Mouse (Mus musculus) left cerebral cortex, postnatal 4 days (tissue): ENCODE measurements at regions not wholly inside any gene's neighbourhood (a gene's known extent, or its start where the extent isn't known, plus 50 kb on each side); places are given as distances from the start of the nearest gene placed in this dataset.

ENCODE experiments used
- DNase-seq: peaks from one replicate; pipeline ENCODE4 v3.0.0-alpha.2; 2022
- intact Hi-C: fragments of 180-260 bp; cut with DNase I; formaldehyde crosslinking; loops from one replicate; pipeline ENCODE4 v1.15.1; 2025

DNA sequence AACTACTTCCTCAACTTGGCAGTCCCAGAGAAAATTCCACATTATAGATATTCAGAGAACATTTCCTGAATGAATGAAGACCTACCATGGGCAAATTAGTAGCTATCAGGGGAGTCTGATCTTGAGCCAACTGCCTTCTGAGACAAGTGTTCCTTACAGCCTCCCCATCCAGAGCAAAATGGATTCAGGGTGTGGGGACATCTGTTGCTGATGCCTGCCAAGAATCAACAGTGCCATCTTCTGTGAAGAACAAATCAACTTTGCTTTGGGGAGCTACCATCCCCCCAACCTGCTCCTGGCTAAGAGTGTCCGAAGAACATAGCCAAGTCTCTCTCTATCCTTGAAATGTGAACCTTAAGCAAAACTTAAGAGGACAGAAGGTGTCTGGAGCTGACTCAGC lies 217.9 kb downstream of the Nedd1 start:
- intact Hi-C loops = no loop called here
- peak; percentile 65 for DNase-seq

DNA sequence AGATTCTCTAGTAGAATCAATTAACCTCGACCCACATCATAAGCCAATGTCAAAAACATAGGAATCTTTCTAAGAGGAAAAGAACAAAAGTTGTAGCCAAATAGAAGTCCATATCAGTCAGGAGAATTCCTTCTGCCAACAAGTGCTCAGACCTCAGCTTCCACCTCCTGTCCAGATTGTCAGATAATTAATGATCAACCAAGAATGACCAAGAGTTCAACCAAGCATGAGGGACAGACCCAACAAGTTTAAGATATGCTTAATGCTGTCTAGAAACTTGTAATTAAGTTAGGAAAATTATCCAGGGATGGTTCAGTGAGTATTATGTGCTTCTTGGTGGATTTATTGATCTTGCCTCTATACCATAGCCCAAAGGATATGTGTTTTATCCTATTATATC lies 238.6 kb downstream of the Nedd1 start:
- intact Hi-C loops = no loop called here
- no peak for DNase-seq

DNA sequence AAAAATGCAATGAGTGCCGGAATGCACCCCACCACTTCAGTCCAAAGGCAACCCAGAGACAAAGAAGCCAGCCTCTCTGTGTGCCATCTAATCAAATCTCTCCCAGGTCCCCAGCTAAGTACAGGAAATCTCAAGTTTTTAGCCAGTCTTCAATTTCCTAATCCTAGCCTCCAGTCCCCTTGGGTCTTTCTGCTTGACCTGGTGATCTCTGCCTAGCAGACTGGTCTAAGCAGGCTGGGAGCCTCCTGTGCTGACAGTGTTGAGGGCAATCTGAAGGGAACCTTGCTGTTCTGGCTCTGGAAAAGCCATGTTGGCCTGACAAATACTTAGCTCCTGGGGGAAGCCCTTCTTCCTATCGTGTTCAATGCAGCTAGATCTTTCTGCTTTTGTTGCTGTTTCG lies 248.9 kb downstream of the Nedd1 start:
- no peak for DNase-seq
- intact Hi-C loops = no loop called here

DNA sequence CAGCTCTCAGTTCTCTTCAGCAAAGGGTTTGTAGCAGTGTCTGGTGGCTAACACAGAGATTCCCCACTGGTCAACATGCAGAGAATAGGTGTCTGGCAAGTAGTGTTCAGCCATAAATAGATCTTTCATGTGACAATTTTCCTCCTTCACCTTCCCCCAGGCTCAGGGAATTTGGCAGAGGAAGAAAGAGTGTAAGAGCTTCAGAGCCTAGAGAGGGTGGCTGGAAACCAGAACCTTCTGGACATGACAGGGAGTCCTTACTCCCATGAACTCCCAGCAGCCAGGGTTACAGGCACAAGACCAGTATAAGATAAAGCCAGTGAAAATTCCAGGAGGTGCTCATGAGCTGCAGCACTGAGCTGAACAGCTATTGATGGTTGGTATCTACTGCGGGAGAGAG lies 251.1 kb downstream of the Nedd1 start:
- DNase-seq = no peak
- intact Hi-C loops = no loop called here

- DNase-seq = no peak
- intact Hi-C loops = no loop called here
Measured at GRCm38 (mm10) chr10:92455195-92455594, 267.0 kb downstream of the Nedd1 start.

GRCm38 (mm10) chr10:92453550-92453949 lies 268.7 kb downstream of the Nedd1 start:
- DNase-seq = no peak
- intact Hi-C loops = no loop called here

DNA sequence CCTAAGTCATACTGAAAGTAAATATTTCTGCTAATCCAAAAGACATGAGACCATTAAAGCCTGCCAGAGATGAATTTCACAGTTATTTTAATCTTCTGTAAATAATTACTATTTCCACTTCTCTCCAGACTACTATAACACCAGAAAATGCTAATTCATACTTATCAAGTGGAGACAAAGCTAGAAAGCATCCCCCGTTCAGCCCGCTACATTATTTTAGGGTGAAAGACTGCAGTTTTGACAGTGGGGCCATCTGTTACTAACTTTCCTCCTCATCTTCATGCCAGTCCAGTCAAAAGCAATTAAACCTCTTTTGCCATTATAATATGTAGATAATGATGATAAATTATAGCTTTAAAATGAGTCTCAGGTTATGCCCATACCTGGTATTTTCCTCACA lies 276.3 kb downstream of the Nedd1 start:
- no peak for DNase-seq
- intact Hi-C loops = no loop called here

DNA sequence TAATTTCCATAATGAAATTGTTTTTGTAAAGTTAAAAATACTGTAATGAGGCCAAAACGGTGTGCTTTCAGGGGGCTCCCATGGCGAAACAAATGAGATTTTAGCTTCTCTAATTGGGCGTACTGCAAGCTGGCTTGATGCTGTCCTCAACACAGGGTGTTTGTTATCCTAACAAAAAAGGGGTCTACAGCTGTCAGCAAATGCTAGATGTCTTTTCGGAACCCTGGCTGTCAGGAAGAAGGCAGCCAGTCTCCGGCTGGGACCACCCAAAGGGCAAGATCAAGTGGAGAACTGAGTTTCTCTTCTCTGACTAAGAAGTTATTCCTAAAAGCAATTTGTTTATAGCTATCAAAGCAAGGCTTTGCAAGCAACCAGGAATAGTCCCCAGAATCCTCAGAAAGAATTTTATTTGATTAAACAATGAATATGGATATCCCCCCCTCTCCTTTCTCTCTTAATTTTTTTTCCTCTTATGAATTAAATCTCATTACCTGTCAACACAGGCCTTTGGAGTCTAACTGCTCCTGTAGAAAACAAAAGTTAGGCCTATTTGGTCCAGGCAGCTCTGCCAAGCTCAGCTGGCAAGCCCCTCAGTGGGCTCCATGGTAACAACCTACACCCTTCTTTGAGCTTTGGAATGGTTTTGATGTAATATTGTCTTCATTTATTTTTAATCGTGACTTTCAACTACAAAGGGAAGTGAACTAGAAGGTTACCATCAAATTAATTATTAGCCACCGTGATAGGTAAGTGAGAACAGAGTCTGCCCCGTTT lies 283.4 kb downstream of the Nedd1 start:
- intact Hi-C loops = no loop called here
- peak; percentile 38 for DNase-seq

GRCm38 (mm10) chr10:92429256-92429655 lies 293.0 kb downstream of the Nedd1 start:
- intact Hi-C loops = no loop called here
- DNase-seq = no peak

DNA sequence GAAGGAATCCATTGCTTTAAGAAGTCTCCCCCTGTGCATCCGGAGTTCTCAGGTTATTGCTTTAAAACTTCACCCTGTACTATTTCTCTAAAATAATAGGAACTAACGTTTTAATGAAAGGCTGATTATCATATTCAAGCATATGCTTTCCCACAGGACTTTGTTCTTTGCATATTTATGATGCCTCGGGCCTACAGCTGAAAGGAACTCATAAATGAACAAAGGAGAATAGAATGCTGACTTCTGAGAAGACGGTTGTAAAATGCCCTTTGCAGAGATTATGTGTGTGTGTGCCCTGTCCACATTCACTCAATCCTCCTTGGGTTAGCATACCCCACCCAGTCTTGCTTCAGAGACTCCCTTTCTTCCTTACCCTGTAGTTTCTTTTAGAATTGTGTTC lies 294.2 kb downstream of the Nedd1 start:
- intact Hi-C loops = no loop called here
- DNase-seq = no peak

DNA sequence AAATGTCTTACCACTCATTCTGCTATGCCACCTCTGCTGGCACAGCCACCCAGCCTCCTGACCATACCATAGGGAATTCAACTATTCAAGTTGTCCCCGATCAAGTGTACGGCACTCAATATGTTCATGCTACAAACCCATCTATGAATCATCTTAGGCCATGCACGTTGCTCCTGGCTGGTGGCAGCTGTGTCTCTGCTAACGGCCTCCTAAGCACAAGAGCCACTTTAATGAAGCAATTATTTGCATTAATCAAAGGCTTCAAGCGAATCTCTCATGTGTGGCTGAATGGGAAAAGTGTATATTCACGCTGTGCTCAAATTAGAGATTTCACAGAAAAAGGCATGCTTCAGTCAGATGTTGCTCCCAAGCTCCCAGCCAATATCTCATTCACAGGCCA lies 295.8 kb downstream of the Nedd1 start:
- intact Hi-C loops = no loop called here
- DNase-seq = no peak

DNA sequence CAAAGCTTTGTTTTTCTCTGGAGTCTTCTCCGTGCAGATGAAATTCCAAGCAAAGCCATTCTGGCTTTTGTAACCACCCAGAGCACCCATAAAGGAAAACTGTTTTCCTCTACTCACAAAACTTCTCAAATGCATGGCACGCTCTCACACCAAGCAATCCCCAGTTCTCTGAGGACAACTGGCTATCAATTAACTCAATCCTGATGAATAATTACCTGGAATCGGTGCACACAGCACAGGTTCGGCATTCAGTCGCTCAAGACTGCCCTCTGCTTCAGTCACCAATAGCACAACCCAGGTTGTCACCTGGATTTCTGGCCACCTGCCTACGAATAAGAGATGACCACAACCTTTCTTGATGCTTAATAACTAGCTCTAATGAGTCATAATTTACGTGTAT lies 309.5 kb downstream of the Nedd1 start:
- intact Hi-C loops = no loop called here
- no peak for DNase-seq

DNA sequence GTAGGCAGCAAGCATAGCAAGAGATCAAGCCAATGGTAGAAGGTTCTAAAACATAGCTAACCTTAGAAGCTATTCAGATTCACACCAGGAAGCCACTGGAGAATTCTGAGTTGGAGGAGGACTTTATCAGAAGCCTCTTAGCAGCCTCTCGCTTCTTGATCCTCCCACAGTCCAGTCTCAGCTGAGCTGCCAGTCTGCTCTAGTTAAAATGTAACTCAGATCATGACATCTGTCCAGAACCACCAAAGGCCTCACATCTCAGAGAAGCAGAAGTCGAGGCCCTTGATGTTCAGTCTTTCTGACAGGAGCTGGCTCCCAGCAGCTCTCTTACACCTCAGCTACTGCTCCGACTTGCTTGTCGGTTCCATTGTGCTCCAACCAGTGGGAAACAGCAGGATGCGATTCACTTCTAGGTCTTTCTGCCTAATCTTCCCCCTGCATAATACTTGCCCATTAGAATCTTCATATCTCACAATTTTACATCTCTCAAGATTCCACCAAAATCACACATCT lies 311.4 kb downstream of the Nedd1 start:
- intact Hi-C loops = no loop called here
- no peak for DNase-seq

GRCm38 (mm10) chr10:92404697-92405293 lies 317.4 kb downstream of the Nedd1 start:
- intact Hi-C loops = no loop called here

DNA sequence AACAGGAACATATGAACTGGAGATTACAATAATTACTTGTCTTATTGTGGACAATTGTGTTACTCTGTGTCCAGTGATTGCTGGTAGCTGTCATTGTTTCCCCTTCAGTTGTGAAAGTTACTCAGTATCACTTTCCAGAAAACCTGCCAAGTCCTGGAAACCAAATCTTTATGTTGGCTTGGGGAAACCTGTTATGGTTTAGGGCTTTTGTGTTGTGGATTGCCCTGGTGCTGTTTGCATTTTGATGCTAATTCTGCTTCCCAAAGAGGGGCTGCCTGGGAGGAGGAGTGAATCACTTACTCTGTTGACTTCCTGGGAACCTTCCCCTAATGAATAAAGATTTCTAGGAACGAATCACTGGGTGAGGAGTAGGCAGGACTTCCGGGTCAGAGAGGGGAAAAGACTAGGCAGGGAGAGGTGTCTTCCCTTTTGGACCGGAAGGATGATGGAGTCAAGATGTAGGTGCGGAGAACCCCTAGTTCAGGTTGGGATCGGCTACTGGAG lies 321.6 kb downstream of the Nedd1 start:
- intact Hi-C loops = no loop called here
- DNase-seq = no peak

More at GRCm38 (mm10) chr10:92404697-92405293, 317.4 kb downstream of the Nedd1 start:
- peak; percentile 8 for DNase-seq

DNA sequence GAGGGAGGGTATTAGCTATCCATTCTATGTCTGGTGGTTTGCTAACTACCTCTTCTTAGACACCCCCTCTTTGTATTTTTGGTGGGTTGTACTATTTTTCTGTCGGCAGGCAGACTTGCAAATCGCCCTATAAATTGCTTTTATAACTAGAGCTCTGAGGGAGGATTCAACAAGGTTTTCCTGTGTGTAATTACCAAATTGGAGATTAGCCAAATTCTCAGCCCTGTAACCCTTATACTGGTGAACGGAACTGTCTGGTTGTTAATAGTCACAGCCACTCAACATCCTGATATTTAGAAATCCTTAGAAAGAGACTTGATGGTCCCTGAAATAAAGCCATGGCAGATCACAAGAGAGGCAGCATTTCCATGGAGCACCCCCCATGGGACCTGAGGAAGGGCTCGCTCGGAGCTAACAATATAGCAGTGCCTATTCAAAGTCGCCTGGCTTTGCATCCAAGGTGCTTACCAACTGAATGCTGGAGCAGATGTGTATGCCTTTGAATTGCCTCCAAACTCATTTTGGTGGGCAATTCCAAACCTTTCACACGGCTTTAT lies 333.0 kb downstream of the Nedd1 start:
- DNase-seq = no peak
- intact Hi-C loops = no loop called here

- intact Hi-C loops = no loop called here
- DNase-seq = no peak
Measured at GRCm38 (mm10) chr10:92367126-92367525, 355.1 kb downstream of the Nedd1 start.

- no peak for DNase-seq
- intact Hi-C loops = no loop called here
Measured at GRCm38 (mm10) chr10:92356738-92357137, 365.5 kb downstream of the Nedd1 start.

DNA sequence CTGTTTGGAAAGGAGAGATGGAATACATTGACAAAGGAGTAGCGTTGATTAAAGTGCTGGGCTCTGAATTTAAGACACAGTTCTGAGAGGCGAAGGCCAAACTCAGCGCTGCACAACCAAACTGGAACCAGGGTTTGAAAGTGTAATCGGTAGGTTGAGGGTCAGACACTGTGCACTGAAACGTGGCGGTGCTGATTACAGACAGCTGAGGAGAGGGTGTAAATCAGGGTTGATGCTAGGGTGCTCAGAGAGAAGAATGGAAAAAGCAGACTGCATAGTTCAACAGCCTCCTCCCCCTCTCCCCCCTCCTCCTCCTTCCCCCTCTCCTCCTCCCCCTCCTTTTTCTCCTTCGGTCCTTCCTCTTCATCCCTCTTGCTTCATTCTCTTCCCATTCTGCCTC lies 373.2 kb downstream of the Nedd1 start:
- intact Hi-C loops = no loop called here
- DNase-seq = no peak

- intact Hi-C loops = no loop called here
- DNase-seq = no peak
Measured at GRCm38 (mm10) chr10:92347960-92348675, 374.1 kb downstream of the Nedd1 start.

GRCm38 (mm10) chr10:92339671-92340070 lies 382.5 kb downstream of the Nedd1 start:
- intact Hi-C loops = no loop called here
- no peak for DNase-seq
